Mouse (Mus musculus) bone marrow, adult 2 months (tissue): ENCODE data around the gene Irs1. TPM values are rescaled to one million over a fixed set of nuclear protein-coding genes. Genes with fewer than 3 reads are reported as not detected.

ENCODE experiments used
- H3K27ac ChIP-seq: fragments of 200-500 bp; 2 replicates; pipeline ENCODE4 v1.5.1; 2012; ENCODE audit warnings: low read depth, mild to moderate bottlenecking, control low read depth, inconsistent platforms, low read length; ENCODE audit not compliant: control insufficient read depth, poor library complexity, insufficient read depth
- H3K4me1 ChIP-seq: fragments of 200-500 bp; 2 replicates; pipeline ENCODE4 v1.6.1; 2011; ENCODE audit warnings: low read length; ENCODE audit not compliant: control insufficient read depth, insufficient read depth
- H3K4me3 ChIP-seq: fragments of 200-500 bp; replicated peaks from 2 replicates; pipeline ENCODE3; 2011; ENCODE audit warnings: mild to moderate bottlenecking, low read depth, low read length, control low read depth; ENCODE audit not compliant: control insufficient read depth
- CTCF ChIP-seq: fragments of 200-500 bp; IDR thresholded peaks from 2 replicates; pipeline ENCODE4 v1.5.1; 2011; ENCODE audit warnings: low read length, control low read depth; ENCODE audit not compliant: control insufficient read depth, insufficient read depth
- POLR2A ChIP-seq: fragments of 200-500 bp; IDR thresholded peaks from 2 replicates; pipeline ENCODE4 v1.6.1; 2011; ENCODE audit warnings: low read depth, mild to moderate bottlenecking, control low read depth, low read length, borderline replicate concordance; ENCODE audit not compliant: control insufficient read depth
- whole genome bisulfite sequencing: fragments of 180-500 bp; shearing (Covaris S2); methylation state at CpG from one replicate; pipeline ENCODE4 v1.1.7; 2018; 5-methylcytosine and 5-hydroxymethylcytosine counted together
- polyA plus RNA-seq: library from polyadenylated mRNA; stranded (reverse); fragments of >200 nt; gene quantifications from 2 replicates; pipeline ENCODE4 v1.2.4, GENCODE M21; 2011; ENCODE audit warnings: low replicate concordance; ENCODE audit not compliant: missing spikeins, insufficient read depth, insufficient read length

Irs1 gene
- polyA plus RNA-seq, 1 experiment = 1.9 TPM

GRCm38 (mm10) chr1:82234616-82235015 lies 56.6 kb downstream of the Irs1 start:
- Histone ChIP-seq H3K27ac (no peak overlapping the region), H3K4me3 (no peak overlapping the region), H3K4me1 (no peaks in the 10 kb centered on the region)
- TF ChIP-seq CTCF (no peak), POLR2A (no peak)
- 70% methylated on average over 3 of the region's 3 CpGs for WGBS

GRCm38 (mm10) chr1:82232812-82233211 lies 58.4 kb downstream of the Irs1 start, which contains the start of gene Gm9747:
Gene Gm9747 (plus strand): TSS chr1:82233112.
- TF ChIP-seq CTCF (no peak), POLR2A (no peak)
- no peaks in the 10 kb centered on the region for H3K4me1 ChIP-seq
- no peak within 1 kb of the TSS for H3K27ac ChIP-seq
- WGBS = 84% methylated on average over 3 of the region's 3 CpGs
- no peak within 1 kb of the TSS for H3K4me3 ChIP-seq

GRCm38 (mm10) chr1:82228841-82229240 lies 62.4 kb downstream of the Irs1 start:
- H3K4me3 ChIP-seq = no peak overlapping the region
- TF ChIP-seq POLR2A (no peak), CTCF (no peak)
- H3K4me1 ChIP-seq = no peaks in the 10 kb centered on the region
- no peak overlapping the region for H3K27ac ChIP-seq

GRCm38 (mm10) chr1:82223042-82223795 lies 68.0 kb downstream of the Irs1 start:
- Histone ChIP-seq H3K4me1 (no peaks in the 10 kb centered on the region), H3K4me3 (no peak overlapping the region), H3K27ac (no peak overlapping the region)
- no peak for TF ChIP-seq CTCF
- TF ChIP-seq POLR2A = no peak
- WGBS = 76% methylated on average over 5 of the region's 5 CpGs

GRCm38 (mm10) chr1:82221462-82221861 lies 69.8 kb downstream of the Irs1 start:
- Histone ChIP-seq H3K4me3 (no peak overlapping the region), H3K4me1 (no peaks in the 10 kb centered on the region), H3K27ac (no peak overlapping the region)
- WGBS = 72% methylated on average over 1 of the region's 1 CpGs
- TF ChIP-seq CTCF (no peak), POLR2A (no peak)

GRCm38 (mm10) chr1:82220673-82221396 lies 70.4 kb downstream of the Irs1 start:
- Histone ChIP-seq H3K27ac (no peak overlapping the region), H3K4me3 (no peak overlapping the region), H3K4me1 (no peaks in the 10 kb centered on the region)
- no peak for TF ChIP-seq CTCF
- no peak for TF ChIP-seq POLR2A
- WGBS = 62% methylated on average over 12 of the region's 12 CpGs

- Histone ChIP-seq H3K27ac (no peak overlapping the region), H3K4me1 (no peaks in the 10 kb centered on the region), H3K4me3 (no peak overlapping the region)
- 86% methylated on average over 5 of the region's 5 CpGs for WGBS
- TF ChIP-seq POLR2A (no peak), CTCF (no peak)
These were observed 83.7 kb downstream of the Irs1 start for GRCm38 (mm10) chr1:82207511-82207910.

GRCm38 (mm10) chr1:82200636-82201035 lies 90.6 kb downstream of the Irs1 start:
- TF ChIP-seq POLR2A = no peak
- TF ChIP-seq CTCF = no peak
- 61% methylated on average over 7 of the region's 7 CpGs for WGBS
- no peak overlapping the region for H3K27ac ChIP-seq
- H3K4me3 ChIP-seq = no peak overlapping the region
- no peaks in the 10 kb centered on the region for H3K4me1 ChIP-seq

GRCm38 (mm10) chr1:82199918-82200317 lies 91.3 kb downstream of the Irs1 start:
- no peak for TF ChIP-seq POLR2A
- no peak for TF ChIP-seq CTCF
- no peaks in the 10 kb centered on the region for H3K4me1 ChIP-seq
- H3K4me3 ChIP-seq = no peak overlapping the region
- WGBS = 17% methylated on average over 1 of the region's 1 CpGs
- H3K27ac ChIP-seq = no peak overlapping the region
